Mouse (Mus musculus): ENCODE data around the gene Morn1. TPM values are rescaled to one million over a fixed set of nuclear protein-coding genes. Genes with fewer than 3 reads are reported as not detected.

The Morn1 gene
- total and polyA plus RNA-seq, 3 experiments, result 3.8 to 8.7 (median 4.0) TPM

DNA sequence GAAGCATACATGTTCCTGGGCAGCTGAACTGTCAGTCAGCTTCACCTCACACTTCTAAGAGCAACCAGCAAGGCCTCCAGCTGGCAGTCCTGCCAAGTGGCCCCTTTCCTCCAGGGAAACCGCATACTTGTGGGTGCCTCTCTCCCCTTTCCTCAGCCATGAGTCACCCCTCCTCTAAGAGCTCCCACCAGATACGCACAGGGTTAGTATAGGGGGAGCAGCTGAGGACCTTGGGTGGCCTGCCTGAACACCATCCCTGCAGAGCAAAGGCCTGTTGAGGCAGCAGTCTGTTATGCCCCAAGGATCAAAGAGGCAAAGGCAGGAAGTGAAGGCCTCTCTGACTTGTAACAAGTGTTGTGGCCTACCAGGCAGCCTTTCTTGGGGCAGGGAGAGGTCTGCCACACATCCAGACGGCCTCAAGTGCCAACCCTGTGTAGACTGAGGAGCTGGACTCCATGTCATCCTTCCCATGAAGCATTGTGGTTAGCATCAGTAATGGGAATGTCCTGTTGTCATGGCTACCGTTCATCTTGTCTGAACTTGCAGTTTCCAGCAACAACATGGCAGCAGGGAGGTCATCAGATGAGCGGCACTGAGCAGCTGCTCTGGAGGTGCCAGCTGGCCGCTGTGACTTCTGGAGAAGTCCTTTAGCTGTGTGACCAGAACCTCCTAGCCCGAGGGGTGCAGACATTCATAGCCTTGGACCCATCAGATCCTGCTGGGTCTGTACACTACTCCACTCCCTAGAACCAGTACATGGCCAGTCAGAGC lies 40.4 kb downstream of the Morn1 start:
- peak overlapping the region in 1 of 3 experiments; percentile 5 for H3K4me3 ChIP-seq (replicated peaks in 1 of 3; ENCODE audit: low read depth in 2 of 3, low read length in 2 of 3, poor library complexity in 1 of 3)
- no peak overlapping the region for H3K4me2 ChIP-seq (ENCODE audit: insufficient read depth, low read depth, poor library complexity, severe bottlenecking)
- TF ChIP-seq BHLHE40 (IDR thresholded peaks at IDR 0.05; ENCODE audit: low read depth, low read length) (peak; percentile 35; the same call in 1 of the 2 replicates), ZC3H11A (IDR thresholded peaks at IDR 0.05; ENCODE audit: low read depth, low read length) (no peak), UBTF (IDR thresholded peaks at IDR 0.05; ENCODE audit: low read depth, low read length) (no peak), ETS1 (conservative IDR thresholded peaks at IDR 0.05; ENCODE audit: low read depth, low read length) (0 out of 2 replicates have a peak, but pooled peaks have one; percentile 10), EP300 (IDR thresholded peaks at IDR 0.05; ENCODE audit: low read length) (0 out of 2 replicates have a peak, but pooled peaks have one; percentile 11), ZKSCAN1 (IDR thresholded peaks at IDR 0.05; ENCODE audit: borderline replicate concordance, low read depth, low read length) (no peak), NELFE (IDR thresholded peaks at IDR 0.05; ENCODE audit: low read depth, low read length) (0 out of 2 replicates have a peak, but pooled peaks have one; percentile 7), SIN3A (IDR thresholded peaks at IDR 0.05; ENCODE audit: low read length) (no peak), MAZ (IDR thresholded peaks at IDR 0.05; ENCODE audit: low read depth, low read length) (0 out of 2 replicates have a peak, but pooled peaks have one; percentile 51), ZNF384 (IDR thresholded peaks at IDR 0.05; ENCODE audit: low read depth, low read length) (no peak), IRF4 (IDR thresholded peaks at IDR 0.05; ENCODE audit: low read depth, low read length) (peak; percentile 34; the same call in 1 of the 2 replicates), MAFK (IDR thresholded peaks at IDR 0.05; ENCODE audit: insufficient replicate concordance, low read length) (no peak), ELF1 (IDR thresholded peaks at IDR 0.05; ENCODE audit: low read depth, low read length) (peak; percentile 51; the same call in 1 of the 2 replicates), RAD21 (IDR thresholded peaks at IDR 0.05; ENCODE audit: low read depth, low read length) (no peak), MAX (IDR thresholded peaks at IDR 0.05; ENCODE audit: low read length) (no peak), TCF12 (IDR thresholded peaks at IDR 0.05; ENCODE audit: low read depth, low read length) (peak; percentile 59; the same call in 1 of the 2 replicates), CHD1 (IDR thresholded peaks at IDR 0.05; ENCODE audit: low read depth, low read length) (peak; percentile 86; the same call in 1 of the 2 replicates), SMC3 (IDR thresholded peaks at IDR 0.05; ENCODE audit: low read depth, low read length) (no peak)
- H3K79me2 ChIP-seq (replicated peaks; ENCODE audit: control insufficient read depth, extremely low read depth, insufficient read depth, poor library complexity, severe bottlenecking), result no peaks in the 10 kb centered on the region
- H3K4me1 ChIP-seq (ENCODE audit: control insufficient read depth in 1 of 2, insufficient read depth in 2 of 2), result peaks cover 19 to 26% of the 10 kb centered on the region in 2 experiments
- peak; percentile 24 for DNase-seq (ENCODE audit: extremely low read depth)
- H3K36me3 ChIP-seq (replicated peaks in 1 of 2; ENCODE audit: control insufficient read depth in 1 of 2, insufficient read depth in 1 of 2, low read length in 1 of 2), result peaks cover 0 to 54% of the 10 kb centered on the region in 2 experiments
- no peak overlapping the region for H3K9ac ChIP-seq (ENCODE audit: insufficient read depth, low read depth)
- H3K27ac ChIP-seq (ENCODE audit: insufficient read depth, low read depth), result peak overlapping the region; percentile 72
- dilution Hi-C loops (cut with MboI; ENCODE audit: extremely low pct_ligation_motif_present, extremely low pct_unique_long_range_greater_than_20kb, low sequenced_read_pairs) (no loop called here), in situ Hi-C loops (cut with MboI; ENCODE audit: low pct_ligation_motif_present, low pct_unique_long_range_greater_than_20kb, low sequenced_read_pairs) (no loop called here)
- peaks cover 4% of the 10 kb centered on the region for H3K9me3 ChIP-seq (replicated peaks; ENCODE audit: low read length)
- no peaks in the 10 kb centered on the region for H3K27me3 ChIP-seq (replicated peaks)

DNA sequence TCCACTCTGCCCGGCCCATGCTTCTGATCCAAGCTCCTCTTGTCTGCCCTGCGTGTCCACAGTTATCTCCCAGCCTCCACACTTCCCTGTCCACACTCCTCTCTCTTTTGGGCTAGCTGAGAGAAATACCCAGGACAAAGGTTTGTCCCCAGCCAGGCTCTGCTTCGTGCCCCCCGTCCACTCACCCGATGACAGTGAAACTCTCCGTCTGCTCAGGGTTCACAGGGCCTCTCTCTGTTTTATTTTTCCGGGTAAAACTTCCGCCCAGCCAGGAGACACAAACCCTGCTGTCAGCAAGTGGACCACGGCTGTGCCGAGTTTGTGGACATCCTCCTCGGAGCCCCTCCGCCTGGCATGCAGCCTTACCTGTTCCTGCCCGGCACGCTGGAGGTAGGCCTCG lies 42.0 kb downstream of the Morn1 start:
- peaks cover 0 to 55% of the 10 kb centered on the region in 2 experiments for H3K36me3 ChIP-seq (replicated peaks in 1 of 2; ENCODE audit: control insufficient read depth in 1 of 2, insufficient read depth in 1 of 2, low read length in 1 of 2)
- dilution Hi-C loops (cut with MboI; ENCODE audit: extremely low pct_ligation_motif_present, extremely low pct_unique_long_range_greater_than_20kb, low sequenced_read_pairs) (no loop called here), in situ Hi-C loops (cut with MboI; ENCODE audit: low pct_ligation_motif_present, low pct_unique_long_range_greater_than_20kb, low sequenced_read_pairs) (no loop called here)
- no peak overlapping the region for H3K4me2 ChIP-seq (ENCODE audit: insufficient read depth, low read depth, poor library complexity, severe bottlenecking)
- no peaks in the 10 kb centered on the region for H3K79me2 ChIP-seq (replicated peaks; ENCODE audit: control insufficient read depth, extremely low read depth, insufficient read depth, poor library complexity, severe bottlenecking)
- no peak for DNase-seq (ENCODE audit: extremely low read depth)
- no peak overlapping the region for H3K4me3 ChIP-seq (replicated peaks in 1 of 3; ENCODE audit: low read depth in 2 of 3, low read length in 2 of 3, poor library complexity in 1 of 3)
- H3K4me1 ChIP-seq (ENCODE audit: control insufficient read depth in 1 of 2, insufficient read depth in 2 of 2), result peaks cover 19 to 22% of the 10 kb centered on the region in 2 experiments
- H3K27ac ChIP-seq (ENCODE audit: insufficient read depth, low read depth), result no peak overlapping the region
- peaks cover 3% of the 10 kb centered on the region for H3K9me3 ChIP-seq (replicated peaks; ENCODE audit: low read length)
- H3K27me3 ChIP-seq (replicated peaks), result no peaks in the 10 kb centered on the region
- no peak for TF ChIP-seq SMC3 (IDR thresholded peaks at IDR 0.05; ENCODE audit: low read depth, low read length)
- TF ChIP-seq MXI1 (IDR thresholded peaks at IDR 0.05; ENCODE audit: low read depth, low read length), result no peak
- TF ChIP-seq MAFK (IDR thresholded peaks at IDR 0.05; ENCODE audit: insufficient replicate concordance, low read length), result no peak
- no peak for TF ChIP-seq ETS1 (conservative IDR thresholded peaks at IDR 0.05; ENCODE audit: low read depth, low read length)
- no peak for TF ChIP-seq ZMIZ1 (IDR thresholded peaks at IDR 0.05; ENCODE audit: low read depth, low read length)
- no peak for TF ChIP-seq PAX5 (IDR thresholded peaks at IDR 0.05; ENCODE audit: low read length)
- TF ChIP-seq ZC3H11A (IDR thresholded peaks at IDR 0.05; ENCODE audit: low read depth, low read length), result no peak
- no peak for TF ChIP-seq SIN3A (IDR thresholded peaks at IDR 0.05; ENCODE audit: low read length)
- no peak for TF ChIP-seq UBTF (IDR thresholded peaks at IDR 0.05; ENCODE audit: low read depth, low read length)
- no peak for TF ChIP-seq CHD1 (IDR thresholded peaks at IDR 0.05; ENCODE audit: low read depth, low read length)
- no peak for TF ChIP-seq TBP (conservative IDR thresholded peaks at IDR 0.05; ENCODE audit: low read depth, low read length)
- TF ChIP-seq CTCF (conservative IDR thresholded peaks at IDR 0.05 in 1 of 2, IDR thresholded peaks at IDR 0.05 in 1 of 2; ENCODE audit: low read depth in 2 of 2, low read length in 2 of 2), result no peak
- TF ChIP-seq MAX (IDR thresholded peaks at IDR 0.05; ENCODE audit: low read length), result no peak
- no peak for TF ChIP-seq NRF1 (IDR thresholded peaks at IDR 0.05; ENCODE audit: low read depth, low read length)
- no peak for TF ChIP-seq KAT2A (IDR thresholded peaks at IDR 0.05; ENCODE audit: insufficient replicate concordance, low read length)
- no peak for TF ChIP-seq POLR2AphosphoS2 (IDR thresholded peaks at IDR 0.05; ENCODE audit: low read depth, low read length)
- TF ChIP-seq MYC (IDR thresholded peaks at IDR 0.05; ENCODE audit: low read depth, low read length), result no peak
- no peak for TF ChIP-seq HCFC1 (IDR thresholded peaks at IDR 0.05; ENCODE audit: low read depth, low read length)
- TF ChIP-seq E2F4 (IDR thresholded peaks at IDR 0.05; ENCODE audit: insufficient replicate concordance, low read depth, low read length), result no peak
- H3K9ac ChIP-seq (ENCODE audit: insufficient read depth, low read depth), result no peak overlapping the region

Data from CH12.LX (cell line).